Mouse (Mus musculus): ENCODE data around the gene Miox.

Miox gene

GRCm38 (mm10) chr15:89372536-89372935, 38.3 kb downstream of the Miox start:
- no peak for DNase-seq

GRCm38 (mm10) chr15:89373027-89373761, 39.0 kb downstream of the Miox start:
- peak; percentile 97 for DNase-seq

- peak; percentile 98 for DNase-seq
Observed at GRCm38 (mm10) chr15:89373762-89374248, 39.6 kb downstream of the Miox start, which contains the start of gene Sco2. Sco2 (minus strand) TSS chr15:89373846.

GRCm38 (mm10) chr15:89374340-89374739, 40.1 kb downstream of the Miox start:
- no peak for DNase-seq

GRCm38 (mm10) chr15:89374801-89375534, 40.8 kb downstream of the Miox start:
- no peak for DNase-seq

- DNase-seq: no peak
Observed at GRCm38 (mm10) chr15:89376040-89376439, 41.8 kb downstream of the Miox start.

GRCm38 (mm10) chr15:89376957-89377356, 42.8 kb downstream of the Miox start, which contains the start of gene Tymp:
Tymp (minus strand) TSS chr15:89377039.
- DNase-seq: no peak

- DNase-seq: no peak
Observed at GRCm38 (mm10) chr15:89377362-89377761, 43.2 kb downstream of the Miox start.

- peak; percentile 35 for DNase-seq
Observed at GRCm38 (mm10) chr15:89377938-89378828, 44.0 kb downstream of the Miox start.

- peak; percentile 51 for DNase-seq
Observed at GRCm38 (mm10) chr15:89378831-89379401, 44.7 kb downstream of the Miox start, which contains the start of gene Odf3b. Odf3b (minus strand) TSS chr15:89379282.

- DNase-seq: peak; percentile 53
Observed at GRCm38 (mm10) chr15:89379429-89379828, 45.2 kb downstream of the Miox start.

- no peak for DNase-seq
Observed at GRCm38 (mm10) chr15:89384617-89385016, 50.4 kb downstream of the Miox start, which contains the start of gene Klhdc7b. Klhdc7b (plus strand) TSS chr15:89384917.
